Mouse (Mus musculus) frontal cortex, postnatal 36 days (tissue): Measurements from ENCODE around the gene Sf3a1.

Experiments used
- DNase-seq, 2 experiments: peaks; one replicate each; pipeline ENCODE4 v3.0.0; 2022; ENCODE audit warnings: low spot score in 2 of 2

Gene Sf3a1

GRCm38 (mm10) chr11:4134986-4135935, 24.9 kb upstream of the Sf3a1 start, which contains the start of gene Rnf215:
TSS of gene Rnf215 (plus strand) at chr11:4135202.
- DNase-seq: peak; percentile 84 to 85

DNA sequence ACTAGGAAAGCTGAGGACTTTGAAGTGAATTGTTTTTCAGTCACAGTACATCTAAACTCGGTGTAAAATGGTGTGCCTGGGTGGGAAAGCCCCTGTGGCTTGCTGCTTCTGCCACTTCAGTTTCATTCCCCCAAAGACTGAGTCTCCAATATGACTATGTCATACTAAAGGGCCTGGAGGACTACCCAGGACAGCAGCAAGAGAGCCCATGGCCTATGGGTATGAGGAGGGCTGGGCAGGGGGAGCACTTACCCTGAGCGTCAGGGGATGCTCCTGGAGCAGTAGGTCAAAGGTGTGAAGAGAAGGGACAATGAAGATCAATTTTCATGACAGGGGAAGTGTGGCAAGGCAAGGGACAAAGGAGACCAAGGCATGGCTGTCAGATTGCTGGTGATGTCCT, 21.2 kb upstream of the Sf3a1 start:
- DNase-seq: no peak

- DNase-seq: no peak
These were observed 18.6 kb upstream of the Sf3a1 start for GRCm38 (mm10) chr11:4141505-4141904.

GRCm38 (mm10) chr11:4142352-4142751, 17.8 kb upstream of the Sf3a1 start:
- no peak for DNase-seq

DNA sequence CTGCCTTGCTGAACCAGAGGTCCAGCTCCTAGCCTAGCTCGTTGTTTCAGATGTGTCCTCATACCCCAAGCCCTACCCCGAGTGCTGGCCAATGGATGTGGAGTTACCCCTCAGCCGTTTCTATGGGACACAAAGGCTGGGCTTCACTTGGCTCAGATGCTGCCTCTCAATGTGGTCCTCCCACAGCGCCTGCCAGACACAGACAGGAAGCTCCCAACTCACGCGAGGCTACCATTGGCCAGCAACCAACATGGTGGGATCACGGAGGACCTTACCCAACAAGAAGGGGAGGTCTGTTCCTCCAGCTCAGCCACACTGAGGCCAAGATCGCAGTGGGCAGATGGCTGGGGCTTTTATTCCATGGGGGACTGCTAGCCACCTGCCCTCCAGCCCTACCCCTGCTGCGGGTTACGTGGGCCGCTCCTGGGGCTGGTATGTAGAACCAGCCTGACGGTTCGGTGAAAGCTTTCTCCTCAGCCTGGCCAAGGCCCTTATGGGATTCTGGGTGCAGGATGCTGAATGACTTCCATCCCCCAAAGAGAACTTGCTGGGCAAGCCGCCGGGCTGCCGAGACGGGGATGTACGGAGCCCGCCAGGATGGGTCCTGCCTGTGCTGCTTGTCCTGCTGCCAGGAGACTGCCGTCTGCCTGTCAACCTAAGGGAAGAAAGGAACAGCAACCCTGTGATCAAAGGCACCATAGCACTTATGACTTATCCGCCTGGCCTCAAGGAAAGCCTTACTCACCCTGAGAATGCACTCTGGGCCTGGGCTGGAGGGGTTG, 16.7 kb upstream of the Sf3a1 start:
- DNase-seq: no peak

- DNase-seq: no peak
These were observed 13.8 kb upstream of the Sf3a1 start for GRCm38 (mm10) chr11:4146381-4146780.

GRCm38 (mm10) chr11:4147098-4147497, 13.1 kb upstream of the Sf3a1 start:
- DNase-seq: no peak

DNA sequence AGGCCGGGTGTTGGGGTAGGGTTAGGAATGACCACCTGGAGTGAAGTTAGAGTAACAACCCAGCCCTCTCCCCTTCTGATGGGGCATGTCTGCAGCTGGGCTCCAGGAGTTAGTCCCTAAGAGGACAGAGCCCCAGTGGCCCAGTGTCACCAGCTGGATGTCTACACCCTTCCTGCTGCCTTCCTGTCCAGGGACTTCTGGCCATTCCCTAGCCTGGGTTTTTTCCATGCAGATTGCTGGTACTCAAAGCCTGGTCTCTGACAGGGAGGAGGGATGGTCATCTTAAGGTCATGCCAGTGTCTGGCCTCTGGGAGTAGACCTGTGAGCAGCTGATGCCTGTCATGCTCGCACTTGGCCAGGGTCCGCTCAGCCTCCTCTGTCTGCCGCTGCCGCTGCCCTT, 12.0 kb upstream of the Sf3a1 start:
- no peak for DNase-seq

DNA sequence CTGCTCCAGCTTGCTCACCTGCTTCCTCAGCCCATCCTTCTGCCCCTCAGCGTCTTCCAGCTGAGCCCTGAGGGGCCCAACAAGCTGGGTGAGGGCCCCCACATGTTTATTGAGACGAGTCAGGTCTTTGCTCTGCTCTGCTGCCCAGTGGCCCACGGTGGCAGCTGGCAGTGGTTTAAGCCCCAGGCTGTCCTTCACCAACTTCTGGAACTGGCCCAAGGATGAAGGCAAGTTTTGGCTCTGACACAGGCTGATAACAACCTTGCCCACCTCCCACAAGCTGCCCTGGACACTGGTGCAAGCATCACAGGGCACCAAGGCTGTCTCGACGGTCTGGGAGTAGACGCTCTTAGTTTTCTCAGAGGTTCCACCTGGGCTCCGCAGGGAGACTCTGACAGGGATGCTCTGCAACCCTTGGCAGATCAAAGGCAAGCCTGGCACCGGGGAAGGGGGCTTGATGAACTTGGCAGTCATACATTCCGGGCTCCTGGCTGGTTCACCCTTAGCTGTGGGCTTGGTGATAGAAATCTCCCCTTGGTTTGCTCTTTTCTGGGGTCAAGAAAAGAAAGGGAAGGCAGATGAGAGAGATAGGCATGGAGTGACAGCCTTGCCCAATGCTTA, 11.5 kb upstream of the Sf3a1 start:
- no peak for DNase-seq

DNA sequence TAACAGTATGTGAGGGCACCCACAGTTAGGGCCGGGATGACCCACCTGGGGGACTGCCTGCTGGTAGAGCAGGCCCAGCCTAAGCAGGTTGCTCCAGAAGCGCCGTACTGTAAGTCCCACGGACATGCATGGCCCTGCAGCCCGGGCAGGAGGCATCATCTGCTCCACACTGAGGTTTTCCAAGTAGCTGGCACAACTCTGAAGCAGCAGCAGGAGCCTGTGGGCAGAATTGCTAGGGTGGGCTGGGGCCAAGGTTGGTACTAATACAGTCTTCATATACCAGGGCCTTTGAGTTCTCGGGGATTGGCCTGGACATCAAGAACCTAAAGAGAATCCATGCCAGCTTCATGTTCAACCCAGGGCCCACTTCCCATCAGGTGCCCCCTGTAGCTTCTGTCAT, 10.3 kb upstream of the Sf3a1 start:
- DNase-seq: no peak

- no peak for DNase-seq
These were observed 6.5 kb upstream of the Sf3a1 start for GRCm38 (mm10) chr11:4153694-4154093.

DNA sequence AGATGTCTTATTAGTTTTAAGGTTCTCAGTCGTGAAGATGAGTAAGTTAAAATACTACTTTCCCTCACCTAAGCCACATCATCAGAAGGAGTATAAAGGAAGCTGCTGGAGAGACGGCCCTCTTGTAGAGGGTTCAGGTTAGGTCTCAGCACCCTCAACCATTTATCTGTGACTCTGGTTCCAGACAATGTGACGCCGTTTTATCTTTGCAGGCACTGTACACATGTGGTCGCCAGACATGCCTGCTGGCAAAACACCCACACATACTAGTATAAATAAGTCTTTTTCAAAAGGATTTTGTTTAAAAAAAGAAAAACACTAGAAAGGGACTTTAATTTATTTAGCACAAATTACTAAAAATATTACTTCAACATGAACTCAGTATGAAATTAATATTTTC, 4.5 kb upstream of the Sf3a1 start:
- DNase-seq: peak in 1 of 2 experiments; percentile 45

- DNase-seq: no peak
These were observed 1.5 kb upstream of the Sf3a1 start for GRCm38 (mm10) chr11:4158676-4159075.

GRCm38 (mm10) chr11:4160758-4161480, 769 bp downstream of the Sf3a1 start:
- DNase-seq: no peak

DNA sequence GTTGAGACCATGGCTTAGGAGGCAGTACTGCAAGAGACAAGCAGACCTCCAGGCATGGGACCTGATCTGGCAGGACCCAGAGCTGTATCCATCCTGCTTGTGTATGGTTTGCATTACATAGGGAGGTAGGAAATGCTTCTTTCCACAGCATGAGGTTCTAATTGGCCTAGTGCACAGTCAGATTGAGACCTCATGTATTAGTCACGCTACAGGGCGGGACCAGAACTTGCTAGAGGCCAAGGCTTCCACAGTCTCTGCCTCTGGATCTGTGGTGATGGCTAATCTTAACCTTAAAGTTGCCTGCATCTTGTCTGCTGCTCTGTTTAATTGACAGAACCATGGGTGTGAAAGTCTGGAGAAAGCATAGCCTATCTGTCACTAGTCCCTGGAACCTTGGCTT, 4.6 kb downstream of the Sf3a1 start:
- DNase-seq: no peak

- no peak for DNase-seq
These were observed 6.4 kb downstream of the Sf3a1 start for GRCm38 (mm10) chr11:4166467-4167090.

DNA sequence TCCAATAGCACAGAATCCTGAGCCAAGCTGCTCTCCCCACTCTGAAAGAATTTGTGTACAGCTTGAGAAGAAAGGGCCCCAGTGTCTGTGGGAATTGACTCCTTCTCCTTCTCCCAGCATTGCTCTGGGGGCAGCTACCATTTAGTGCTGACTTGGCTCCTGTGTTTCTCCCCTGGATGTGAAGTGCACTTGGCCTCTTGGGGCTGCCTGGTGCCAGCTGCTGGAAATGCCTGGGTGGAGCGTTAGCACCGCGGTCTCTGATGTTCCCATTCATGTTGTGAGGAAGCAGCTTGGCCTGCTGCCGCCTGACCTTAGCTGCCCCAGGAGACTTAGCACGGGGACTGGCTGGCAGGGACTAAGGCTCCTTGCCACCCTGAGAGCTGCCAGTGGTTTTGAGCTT, 14.4 kb downstream of the Sf3a1 start:
- peak; percentile 41 to 75 for DNase-seq

GRCm38 (mm10) chr11:4177716-4178115, 17.6 kb downstream of the Sf3a1 start:
- DNase-seq: no peak

- no peak for DNase-seq
These were observed 21.9 kb downstream of the Sf3a1 start for GRCm38 (mm10) chr11:4182061-4182460.

GRCm38 (mm10) chr11:4183511-4183910, 23.4 kb downstream of the Sf3a1 start:
- DNase-seq: no peak
